In the genomic region with DNA sequence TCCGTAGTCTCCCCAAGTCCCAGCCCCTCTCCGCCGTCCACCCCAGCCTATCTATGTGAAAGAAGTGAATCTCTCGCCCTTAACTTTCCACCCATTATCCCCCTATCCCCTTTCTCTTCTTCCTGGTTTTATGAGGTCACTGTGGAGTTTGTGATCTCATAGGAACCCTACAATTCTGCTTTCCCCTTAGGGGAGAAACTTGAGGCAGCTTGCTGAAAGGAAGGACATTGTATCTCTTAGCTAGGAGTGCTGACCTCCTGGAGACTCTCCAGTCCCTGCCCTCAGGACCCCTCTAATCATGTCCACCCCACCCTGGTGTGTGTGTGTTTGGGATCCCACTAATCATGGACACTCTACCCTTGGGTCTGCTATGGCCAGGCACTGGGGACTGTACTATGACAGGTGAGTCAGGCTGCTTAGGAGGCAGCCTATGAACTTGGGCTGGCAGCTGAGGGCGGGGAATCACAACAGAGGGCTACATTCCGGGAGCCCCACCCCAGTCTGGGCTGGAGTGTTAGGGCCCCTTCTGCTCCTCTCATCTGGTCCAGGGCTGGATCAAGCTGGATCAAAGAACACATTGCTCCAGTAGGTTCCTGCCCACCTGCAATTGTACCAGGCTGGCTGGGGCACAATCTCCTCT, we compare ENCODE assay signal across 8 mouse cellular contexts. TPM values are rescaled to one million over a fixed set of nuclear protein-coding genes. Genes with fewer than 3 reads are reported as not detected.
DNase-seq lines count a peak whose midpoint lies in the region; ATAC-seq and TF ChIP-seq lines count a peak whose summit lies in the region.

No protein-coding gene starts in this region.

- TF ChIP-seq CTCF in MEL (IDR thresholded peaks at IDR 0.05 in 2 of 3, conservative IDR thresholded peaks at IDR 0.05 in 1 of 3; ENCODE audit: control insufficient read depth in 1 of 3, insufficient read depth in 1 of 3, low read depth in 2 of 3, low read length in 3 of 3, poor library complexity in 1 of 3, severe bottlenecking in 1 of 3), result no peak

- peaks cover 2 to 25% of the 10 kb centered on the region in 2 experiments for H3K36me3 ChIP-seq in MEL (ENCODE audit: control insufficient read depth in 1 of 2, insufficient read depth in 2 of 2, low read length in 2 of 2)
- peaks cover 10% of the 10 kb centered on the region for H3K36me3 ChIP-seq in hindbrain, embryonic 13.5 days
- H3K36me3 ChIP-seq in liver, embryonic 11.5 days (ENCODE audit: control insufficient read depth, insufficient read depth, low read length), result peaks cover 6% of the 10 kb centered on the region; the same call in 1 of the 2 replicates
- H3K36me3 ChIP-seq in neural tube, embryonic 12.5 days, result peaks cover 20% of the 10 kb centered on the region

- peak overlapping the region; percentile 86 for H3K9ac ChIP-seq in MEL (ENCODE audit: control insufficient read depth, low read depth, low read length, poor library complexity, severe bottlenecking)
- peak overlapping the region; percentile 82 for H3K9ac ChIP-seq in hindbrain, embryonic 13.5 days
- H3K9ac ChIP-seq in liver, embryonic 11.5 days (ENCODE audit: low read depth, low read length), result peak overlapping the region; percentile 86
- H3K9ac ChIP-seq in neural tube, embryonic 12.5 days, result peak overlapping the region; percentile 81

- TF ChIP-seq POLR2A in MEL (IDR thresholded peaks at IDR 0.05; ENCODE audit: control insufficient read depth in 1 of 2, insufficient read depth in 1 of 2, low read depth in 1 of 2, low read length in 2 of 2, poor library complexity in 1 of 2), result no peak

- no peak for TF ChIP-seq RAD21 in MEL (IDR thresholded peaks at IDR 0.05; ENCODE audit: low read depth, low read length)

- H3K79me2 ChIP-seq in MEL (ENCODE audit: control insufficient read depth, insufficient read depth, low read length, poor library complexity), result peaks cover 28% of the 10 kb centered on the region

- TF ChIP-seq EP300 in MEL (IDR thresholded peaks at IDR 0.05; ENCODE audit: low read depth in 1 of 2, low read length in 2 of 2), result 0 out of 4 replicates have a peak, but pooled peaks of 1 of the 2 experiments have one; percentile 2

- peak overlapping the region; percentile 84 for H3K4me2 ChIP-seq in hindbrain, embryonic 13.5 days
- H3K4me2 ChIP-seq in liver, embryonic 11.5 days, result peak overlapping the region; percentile 96
- H3K4me2 ChIP-seq in neural tube, embryonic 12.5 days (replicated peaks), result peak overlapping the region; percentile 79

- no peak for ATAC-seq in hindbrain, embryonic 13.5 days (ENCODE audit: low FRiP score)
- ATAC-seq in liver, embryonic 11.5 days (replicated peaks; ENCODE audit: low FRiP score), result no peak
- ATAC-seq in neural tube, embryonic 12.5 days (ENCODE audit: low FRiP score, low read depth), result no peak

- peak; percentile 45 for DNase-seq in cerebellum, adult 11-12 months
- no peak for DNase-seq in cerebellum, adult 11 months
- DNase-seq in MEL (ENCODE audit: low read depth, low spot score), result peak; percentile 43
- DNase-seq in liver, embryonic 11.5 days (ENCODE audit: low spot score), result no peak
- no peak for DNase-seq in layer of hippocampus, postnatal 25 days (ENCODE audit: extremely low spot score in 1 of 2, low spot score in 1 of 2)
- no peak for DNase-seq in left cerebral cortex, adult 8-10 months (ENCODE audit: low spot score in 2 of 2)

- H3K4me1 ChIP-seq in MEL (ENCODE audit: control insufficient read depth in 1 of 2, insufficient read depth in 2 of 2, low read length in 2 of 2), result peaks cover 3 to 30% of the 10 kb centered on the region in 2 experiments
- peaks cover 58% of the 10 kb centered on the region for H3K4me1 ChIP-seq in hindbrain, embryonic 13.5 days (replicated peaks)
- peaks cover 24% of the 10 kb centered on the region for H3K4me1 ChIP-seq in liver, embryonic 11.5 days (replicated peaks; ENCODE audit: control insufficient read depth, insufficient read depth, low read length)
- H3K4me1 ChIP-seq in neural tube, embryonic 12.5 days, result peaks cover 35% of the 10 kb centered on the region

- H3K4me3 ChIP-seq in MEL (ENCODE audit: control insufficient read depth in 1 of 2, insufficient read depth in 1 of 2, low read depth in 2 of 2, low read length in 2 of 2), result peak overlapping the region; percentile 81 to 83
- H3K4me3 ChIP-seq in hindbrain, embryonic 13.5 days, result peak overlapping the region; percentile 80
- H3K4me3 ChIP-seq in liver, embryonic 11.5 days (ENCODE audit: low read depth, low read length), result peak overlapping the region; percentile 81
- H3K4me3 ChIP-seq in neural tube, embryonic 12.5 days, result peak overlapping the region; percentile 78

- 29% methylated on average over 6 of the region's 6 CpGs for WGBS in hindbrain, embryonic 13.5 days
- 15% methylated on average over 6 of the region's 6 CpGs for WGBS in liver, embryonic 11.5 days
- WGBS in neural tube, embryonic 12.5 days, result 25% methylated on average over 6 of the region's 6 CpGs

- H3K27ac ChIP-seq in MEL (ENCODE audit: control insufficient read depth, low read depth, low read length), result peak overlapping the region; percentile 86
- H3K27ac ChIP-seq in hindbrain, embryonic 13.5 days, result peak overlapping the region; percentile 25; the same call in 1 of the 2 replicates
- H3K27ac ChIP-seq in liver, embryonic 11.5 days (ENCODE audit: low read depth, low read length), result peak overlapping the region; percentile 98
- H3K27ac ChIP-seq in neural tube, embryonic 12.5 days, result no peak overlapping the region

- no peaks in the 10 kb centered on the region for H3K27me3 ChIP-seq in MEL (ENCODE audit: control insufficient read depth in 1 of 2, insufficient read depth in 2 of 2, low read length in 2 of 2)
- H3K27me3 ChIP-seq in hindbrain, embryonic 13.5 days, result no peaks in the 10 kb centered on the region
- no peaks in the 10 kb centered on the region for H3K27me3 ChIP-seq in liver, embryonic 11.5 days (replicated peaks; ENCODE audit: control insufficient read depth, insufficient read depth, low read length)
- no peaks in the 10 kb centered on the region for H3K27me3 ChIP-seq in neural tube, embryonic 12.5 days (replicated peaks)

- no peaks in the 10 kb centered on the region for H3K9me3 ChIP-seq in MEL (replicated peaks; ENCODE audit: insufficient read depth, low read length)
- H3K9me3 ChIP-seq in hindbrain, embryonic 13.5 days, result no peaks in the 10 kb centered on the region
- H3K9me3 ChIP-seq in liver, embryonic 11.5 days (ENCODE audit: control insufficient read depth, low read length), result no peaks in the 10 kb centered on the region
- H3K9me3 ChIP-seq in neural tube, embryonic 12.5 days, result no peaks in the 10 kb centered on the region

RNA-seq across cellular contexts. Expression of a gene that starts 1.1 kb away (rescaled TPM):
- total RNA-seq in MEL (2012; rRNA removed), result 2.4 and 2.5 TPM in 2 replicates
- 10 to 100 TPM in 1 of 2 experiments, not detected in 1; 12.7 TPM for polyA plus RNA-seq in MEL (2012; ENCODE audit: insufficient read depth in 1 of 2, insufficient read length in 2 of 2, low read depth in 1 of 2, low replicate concordance in 2 of 2, missing spikeins in 1 of 2)
- 7.9 and 8.9 TPM in 2 replicates for polyA plus RNA-seq in hindbrain, embryonic 13.5 days (2015; fragmentation: Nextera tagmentation; extraction: Ambion mirVana)
- 11.6 and 13.2 TPM in 2 replicates for polyA plus RNA-seq in liver, embryonic 11.5 days (2014; fragmentation: Nextera tagmentation; extraction: Ambion mirVana)
- 8.9 and 9.4 TPM in 2 replicates for polyA plus RNA-seq in neural tube, embryonic 12.5 days (2016; fragmentation: Nextera tagmentation; extraction: Ambion mirVana)
- total RNA-seq in layer of hippocampus, postnatal 25 days (2021), result 10 to 100 TPM; 12.7 to 15.8 TPM
- 10 to 100 TPM in 1 of 4 experiments, 1 to 10 TPM in 3; 5.6 to 11.5 (median 8.8) TPM for total RNA-seq in left cerebral cortex, adult 8-10 months (2022)

RNA-seq across cellular contexts. Expression of a gene that starts 1.1 kb away (rescaled TPM):
- total RNA-seq in MEL (2012; rRNA removed), result 9.1 and 9.7 TPM in 2 replicates
- 100 to 1,000 TPM in 1 of 2 experiments, 10 to 100 TPM in 1; 47.0 to 239 TPM for polyA plus RNA-seq in MEL (2012; ENCODE audit: insufficient read depth in 1 of 2, insufficient read length in 2 of 2, low read depth in 1 of 2, low replicate concordance in 2 of 2, missing spikeins in 1 of 2)
- 19.9 and 23.4 TPM in 2 replicates for polyA plus RNA-seq in hindbrain, embryonic 13.5 days (2015; fragmentation: Nextera tagmentation; extraction: Ambion mirVana)
- 46.6 and 54.5 TPM in 2 replicates for polyA plus RNA-seq in liver, embryonic 11.5 days (2014; fragmentation: Nextera tagmentation; extraction: Ambion mirVana)
- polyA plus RNA-seq in neural tube, embryonic 12.5 days (2016; fragmentation: Nextera tagmentation; extraction: Ambion mirVana), result 29.4 and 32.5 TPM in 2 replicates
- total RNA-seq in layer of hippocampus, postnatal 25 days (2021), result 10 to 100 TPM; 19.3 to 23.5 TPM
- 10 to 100 TPM in 3 of 4 experiments, 1 to 10 TPM in 1; 9.5 to 18.0 (median 16.0) TPM for total RNA-seq in left cerebral cortex, adult 8-10 months (2022)

RNA-seq across cellular contexts. Expression of a gene that starts 1.2 kb away (rescaled TPM):
- 0.13 and 0.42 TPM in 2 replicates for total RNA-seq in MEL (2012; rRNA removed)
- under 1 TPM in 1 of 2 experiments, not detected in 1; 0.46 TPM for polyA plus RNA-seq in MEL (2012; ENCODE audit: insufficient read depth in 1 of 2, insufficient read length in 2 of 2, low read depth in 1 of 2, low replicate concordance in 2 of 2, missing spikeins in 1 of 2)
- 0.17 and 0.21 TPM in 2 replicates for polyA plus RNA-seq in hindbrain, embryonic 13.5 days (2015; fragmentation: Nextera tagmentation; extraction: Ambion mirVana)
- polyA plus RNA-seq in liver, embryonic 11.5 days (2014; fragmentation: Nextera tagmentation; extraction: Ambion mirVana), result 0.18 TPM in 1 of 2 replicates, not detected in the other
- polyA plus RNA-seq in neural tube, embryonic 12.5 days (2016; fragmentation: Nextera tagmentation; extraction: Ambion mirVana), result 0.11 and 0.39 TPM in 2 replicates
- total RNA-seq in layer of hippocampus, postnatal 25 days (2021), result under 1 TPM; 0.27 to 0.31 TPM
- under 1 TPM; 0.16 to 0.28 (median 0.20) TPM for total RNA-seq in left cerebral cortex, adult 8-10 months (2022)

RNA-seq across cellular contexts. Expression of a gene that starts 11.1 kb away (rescaled TPM):
- 1.9 and 3.0 TPM in 2 replicates for total RNA-seq in MEL (2012; rRNA removed)
- 10 to 100 TPM in 1 of 2 experiments, not detected in 1; 22.7 TPM for polyA plus RNA-seq in MEL (2012; ENCODE audit: insufficient read depth in 1 of 2, insufficient read length in 2 of 2, low read depth in 1 of 2, low replicate concordance in 2 of 2, missing spikeins in 1 of 2)
- 4.8 and 5.2 TPM in 2 replicates for polyA plus RNA-seq in hindbrain, embryonic 13.5 days (2015; fragmentation: Nextera tagmentation; extraction: Ambion mirVana)
- 7.1 and 11.9 TPM in 2 replicates for polyA plus RNA-seq in liver, embryonic 11.5 days (2014; fragmentation: Nextera tagmentation; extraction: Ambion mirVana)
- polyA plus RNA-seq in neural tube, embryonic 12.5 days (2016; fragmentation: Nextera tagmentation; extraction: Ambion mirVana), result 7.6 and 9.5 TPM in 2 replicates
- 10 to 100 TPM in 1 of 2 experiments, 1 to 10 TPM in 1; 3.1 to 13.9 TPM for total RNA-seq in layer of hippocampus, postnatal 25 days (2021)
- 1 to 10 TPM in 3 of 4 experiments, under 1 TPM in 1; 0.91 to 5.9 (median 3.5) TPM for total RNA-seq in left cerebral cortex, adult 8-10 months (2022)

RNA-seq across cellular contexts. Expression of a gene that starts 15.5 kb away (rescaled TPM):
- total RNA-seq in MEL (2012; rRNA removed), result 0.10 TPM in 1 of 2 replicates, not detected in the other
- not detected for polyA plus RNA-seq in MEL (2012; ENCODE audit: insufficient read depth in 1 of 2, insufficient read length in 2 of 2, low read depth in 1 of 2, low replicate concordance in 2 of 2, missing spikeins in 1 of 2)
- 0.09 and 0.16 TPM in 2 replicates for polyA plus RNA-seq in hindbrain, embryonic 13.5 days (2015; fragmentation: Nextera tagmentation; extraction: Ambion mirVana)
- 0.12 and 0.49 TPM in 2 replicates for polyA plus RNA-seq in liver, embryonic 11.5 days (2014; fragmentation: Nextera tagmentation; extraction: Ambion mirVana)
- polyA plus RNA-seq in neural tube, embryonic 12.5 days (2016; fragmentation: Nextera tagmentation; extraction: Ambion mirVana), result 0.19 and 0.29 TPM in 2 replicates
- not detected for total RNA-seq in layer of hippocampus, postnatal 25 days (2021)
- total RNA-seq in left cerebral cortex, adult 8-10 months (2022), result under 1 TPM in 2 of 4 experiments, not detected in 2; 0.18 to 0.26 TPM

Comparison
In these comparisons a context has a peak if more than half of its experiments do, and no peak if none do; other contexts are left out.
1. DNase-seq: peak in cerebellum, adult 11-12 months (single experiment) and MEL (single experiment); none in cerebellum, adult 11 months (single experiment), liver, embryonic 11.5 days (single experiment), layer of hippocampus, postnatal 25 days (0 of 2) and left cerebral cortex, adult 8-10 months (0 of 2).
2. Peak in every context shown above with its lines, with median percentiles within 50 percentile points of each other: H3K4me3 ChIP-seq, H3K9ac ChIP-seq and H3K4me2 ChIP-seq.